Mouse (Mus musculus): ENCODE results near the gene Rdh11.

Rdh11 gene

DNA sequence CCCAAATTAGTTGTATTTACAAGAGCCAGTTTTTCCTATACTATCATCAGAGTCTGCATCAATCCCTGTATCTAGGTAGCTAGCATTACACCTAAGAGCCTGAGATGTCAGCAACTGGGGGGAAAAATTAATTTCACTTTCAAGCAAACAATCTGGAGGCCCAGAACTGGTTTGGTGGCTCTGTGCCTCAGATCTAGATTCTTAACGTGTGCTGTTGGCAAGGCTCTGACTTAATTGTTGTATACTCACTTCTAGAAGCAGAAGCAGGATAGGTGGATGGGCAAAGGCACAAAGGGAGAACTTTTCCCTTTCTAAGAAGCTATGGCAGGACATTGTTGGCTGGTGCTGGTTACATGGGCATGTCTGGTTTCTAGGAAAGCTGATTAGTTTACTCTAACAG lies 52.7 kb downstream of the Rdh11 start:
- no peak for DNase-seq (ENCODE audit: low read depth, low spot score)

DNA sequence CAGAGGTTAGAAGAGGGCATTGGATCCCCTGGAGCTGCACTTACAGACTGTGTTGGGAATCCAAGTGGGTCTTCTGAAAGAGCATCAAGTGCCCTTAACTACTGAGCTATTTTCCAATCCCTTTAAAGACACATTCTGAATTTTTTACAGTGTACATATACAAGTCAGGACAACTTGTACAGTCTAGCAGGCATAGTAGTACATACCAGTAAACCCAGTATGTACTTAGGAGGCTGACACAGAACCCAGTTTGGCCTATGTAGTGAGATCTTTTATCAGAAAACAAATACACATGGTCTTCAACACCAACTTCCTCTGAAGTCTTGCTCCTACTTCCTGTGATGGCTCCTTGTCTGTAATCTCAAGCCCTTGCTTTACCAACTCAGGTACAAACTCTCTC lies 53.1 kb downstream of the Rdh11 start:
- DNase-seq (ENCODE audit: low read depth, low spot score) = no peak

GRCm38 (mm10) chr12:79136949-79137348 lies 55.1 kb downstream of the Rdh11 start:
- DNase-seq (ENCODE audit: low read depth, low spot score) = no peak

- no peak for DNase-seq (ENCODE audit: low read depth, low spot score)
Measured at GRCm38 (mm10) chr12:79135105-79135504, 57.0 kb downstream of the Rdh11 start.

GRCm38 (mm10) chr12:79134676-79135075 lies 57.4 kb downstream of the Rdh11 start:
- DNase-seq (ENCODE audit: low read depth, low spot score) = no peak

DNA sequence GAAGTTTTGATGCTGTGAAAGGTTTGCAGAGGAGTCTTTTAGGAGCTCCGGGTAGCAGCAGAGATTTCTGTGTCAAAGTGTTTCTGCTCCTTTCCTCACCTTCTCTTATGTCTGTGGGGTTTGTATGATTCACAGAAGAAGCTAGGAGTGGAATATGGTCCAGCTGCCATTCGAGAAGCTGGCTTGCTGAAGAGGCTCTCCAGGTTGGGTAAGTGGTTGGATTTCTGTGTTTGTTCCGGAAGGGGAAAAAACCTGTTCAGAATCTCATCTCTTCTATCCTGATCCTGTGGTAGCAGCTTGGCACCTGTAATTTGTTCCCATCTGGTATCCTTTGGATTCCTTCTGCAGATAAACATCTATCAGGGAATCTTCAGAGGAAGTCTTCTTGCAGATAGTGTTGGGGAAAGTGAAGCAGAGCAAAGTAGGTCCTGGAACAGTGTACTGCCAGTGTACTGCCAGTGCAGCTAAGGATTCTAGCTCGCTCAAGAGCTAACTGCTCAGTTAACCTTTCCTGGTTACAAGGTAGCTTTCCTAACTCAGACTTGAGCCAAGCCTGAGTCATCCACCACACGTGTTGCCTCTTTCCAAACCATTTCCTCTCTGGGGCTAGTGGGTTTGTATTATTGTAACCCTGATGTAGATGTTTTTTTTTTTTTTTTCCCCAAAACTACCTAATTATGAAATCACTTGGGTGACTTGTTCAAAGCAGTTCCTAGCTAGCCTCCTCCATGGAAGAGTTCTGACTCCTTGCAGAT lies 60.2 kb downstream of the Rdh11 start:
- DNase-seq (ENCODE audit: low read depth, low spot score) = no peak

GRCm38 (mm10) chr12:79131178-79131675 lies 60.9 kb downstream of the Rdh11 start:
- no peak for DNase-seq (ENCODE audit: low read depth, low spot score)

DNA sequence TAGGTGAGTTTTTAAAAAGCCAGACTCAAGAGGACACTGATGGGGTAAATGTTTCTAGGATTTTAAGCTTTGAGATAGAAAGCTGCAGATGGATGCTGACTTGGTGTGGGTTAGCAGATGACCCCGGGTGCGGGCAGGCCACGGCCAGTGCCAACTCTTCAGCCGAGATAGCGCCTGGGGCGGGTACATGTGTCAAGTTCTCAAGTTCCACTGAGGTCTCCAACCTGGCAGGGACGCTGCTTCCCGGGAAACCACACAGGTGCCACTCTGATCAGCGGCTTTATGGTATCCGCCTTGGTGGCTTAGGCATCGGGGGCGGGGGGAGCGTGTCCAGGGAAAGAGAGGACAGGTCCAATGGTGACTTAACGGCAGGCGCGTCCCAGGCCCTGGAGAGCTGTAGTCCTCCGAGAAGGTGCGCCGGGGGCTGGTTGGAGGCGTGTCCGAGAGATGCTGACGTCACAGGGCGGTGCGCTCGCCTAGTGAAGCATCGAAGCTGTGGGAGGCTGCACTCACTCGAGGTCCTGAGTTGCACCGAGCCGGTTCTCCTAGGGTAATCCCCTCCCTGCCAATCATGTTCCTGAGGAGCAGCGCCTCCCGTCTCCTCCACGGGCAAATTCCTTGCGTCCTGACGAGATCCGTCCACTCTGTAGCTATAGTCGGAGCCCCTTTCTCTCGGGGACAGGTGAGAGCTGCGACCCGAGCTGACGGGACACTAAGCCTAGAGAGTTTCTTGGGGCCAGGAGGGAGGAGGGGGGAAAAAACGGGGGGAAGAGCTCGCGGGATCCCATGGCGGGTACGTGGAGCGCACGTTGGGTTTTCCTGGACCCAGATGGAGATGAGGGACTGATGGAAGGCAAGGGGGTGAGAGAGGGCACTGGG lies 61.6 kb downstream of the Rdh11 start, which contains the start of gene Arg2:
Gene Arg2 (plus strand): TSS at position 479 of the 879 bp plus-strand sequence.
- DNase-seq (ENCODE audit: low read depth, low spot score) = peak; percentile 81
